ENCODE assay signal across 25 mouse cellular contexts in genomic region chr14:99457573-99457972, GRCm38 (mm10).
"Had no signal": no experiment of that assay in that cellular context is flagged by ENCODE, and none has a peak within 500 bp of the region (broad histone marks: within the 10 kb centered on the region; RNA-seq: fewer than 3 reads in every experiment).

No protein-coding gene starts in this region.

- H3K9me3 ChIP-seq: heart, embryonic 13.5 days; heart, embryonic 15.5 days; hindbrain, embryonic 13.5 days; hindbrain, embryonic 15.5 days; intestine, embryonic 15.5 days; limb, embryonic 10.5 days; limb, embryonic 12.5 days; liver, embryonic 13.5 days had no signal

- H3K4me2 ChIP-seq: heart, embryonic 11.5 days; heart, embryonic 13.5 days; heart, embryonic 15.5 days; hindbrain, embryonic 13.5 days; hindbrain, embryonic 15.5 days; intestine, embryonic 15.5 days; limb, embryonic 12.5 days; liver, embryonic 11.5 days; liver, embryonic 13.5 days had no signal

- DNase-seq: gastrocnemius, postnatal 14 days; gastrocnemius, postnatal 36 days; heart, adult 11 months; heart, adult 2 months; heart, postnatal 14 days; heart, postnatal 36 days; kidney, adult 18-20 months; kidney, adult 8-10 months; kidney, postnatal 10 days; kidney, postnatal 25 days; kidney, postnatal 4 days; liver; liver, embryonic 13.5 days had no signal

- H3K9ac ChIP-seq: heart, embryonic 13.5 days; heart, embryonic 15.5 days; hindbrain, embryonic 13.5 days; hindbrain, embryonic 15.5 days; intestine, embryonic 15.5 days; limb, embryonic 12.5 days; liver, embryonic 13.5 days had no signal

- H3K27me3 ChIP-seq: heart, embryonic 13.5 days; heart, embryonic 15.5 days; hindbrain, embryonic 13.5 days; hindbrain, embryonic 15.5 days; intestine, embryonic 15.5 days; limb, embryonic 12.5 days; liver, embryonic 13.5 days had no signal

- H3K27ac ChIP-seq: heart, adult 2 months; heart, embryonic 13.5 days; heart, embryonic 15.5 days; hindbrain, embryonic 13.5 days; hindbrain, embryonic 15.5 days; hindbrain, postnatal 0 days; intestine, embryonic 15.5 days; layer of hippocampus, adult 2 months; left cerebral cortex, adult 2 months; limb, embryonic 10.5 days; limb, embryonic 12.5 days; liver, embryonic 13.5 days had no signal

- H3K4me3 ChIP-seq: heart, adult 2 months; heart, embryonic 13.5 days; heart, embryonic 15.5 days; hindbrain, embryonic 13.5 days; hindbrain, embryonic 15.5 days; intestine, embryonic 15.5 days; layer of hippocampus, adult 2 months; left cerebral cortex, adult 2 months; limb, embryonic 10.5 days; limb, embryonic 12.5 days; liver, embryonic 13.5 days had no signal

- H3K4me1 ChIP-seq: heart, embryonic 13.5 days; heart, embryonic 15.5 days; hindbrain, embryonic 13.5 days; hindbrain, embryonic 15.5 days; intestine, embryonic 15.5 days; liver, embryonic 13.5 days had no signal

- H3K36me3 ChIP-seq: heart, embryonic 13.5 days; heart, embryonic 15.5 days; hindbrain, embryonic 13.5 days; hindbrain, embryonic 15.5 days; intestine, embryonic 15.5 days; limb, embryonic 10.5 days; limb, embryonic 12.5 days; liver, embryonic 13.5 days had no signal
